Mouse (Mus musculus) neural tube, embryonic 12.5 days (tissue): ENCODE measurements at regions not wholly inside any gene's neighbourhood (a gene's known extent, or its start where the extent isn't known, plus 50 kb on each side); places are given as distances from the start of the nearest gene placed in this dataset.
"Not testable (repeated sequence)": the region's sequence is repeated elsewhere in the genome, so short reads cannot be mapped to it uniquely, and the experiment has no call there.

ENCODE experiments used
- ATAC-seq: fragments of 200-750 bp; cut with Nextera tagmentation; 2 replicates; pipeline ENCODE4 v1.8.0; 2017; ENCODE audit warnings: low read depth, mild to moderate bottlenecking, moderate TSS enrichment, moderate library complexity; ENCODE audit not compliant: low FRiP score
- H3K27ac ChIP-seq: fragments of 300-500 bp; sonication (generic); 2 replicates; pipeline ENCODE4 v1.5.1; 2016
- H3K27me3 ChIP-seq: fragments of 300-500 bp; sonication (generic); replicated peaks from 2 replicates; pipeline ENCODE4 v1.6.1; 2016; ENCODE audit warnings: mild to moderate bottlenecking
- H3K36me3 ChIP-seq: fragments of 300-500 bp; sonication (generic); 2 replicates; pipeline ENCODE4 v1.6.1; 2016; ENCODE audit warnings: mild to moderate bottlenecking
- H3K4me1 ChIP-seq: fragments of 300-500 bp; sonication (generic); 2 replicates; pipeline ENCODE4 v1.6.1; 2016
- H3K4me2 ChIP-seq: fragments of 300-500 bp; sonication (generic); replicated peaks from 2 replicates; pipeline ENCODE4 v1.6.1; 2016; ENCODE audit warnings: mild to moderate bottlenecking
- H3K4me3 ChIP-seq: fragments of 300-500 bp; sonication (generic); 2 replicates; pipeline ENCODE4 v1.5.1; 2016
- H3K9ac ChIP-seq: fragments of 300-500 bp; sonication (generic); 2 replicates; pipeline ENCODE4 v1.6.1; 2016; ENCODE audit warnings: mild to moderate bottlenecking
- H3K9me3 ChIP-seq: fragments of 300-500 bp; sonication (generic); 2 replicates; pipeline ENCODE4 v1.6.1; 2016; ENCODE audit warnings: mild to moderate bottlenecking
- WGBS: fragments of 180-500 bp; shearing (Covaris S2); methylation state at CpG from one replicate; pipeline ENCODE4 v1.1.7; 2016; 5-methylcytosine and 5-hydroxymethylcytosine counted together

DNA sequence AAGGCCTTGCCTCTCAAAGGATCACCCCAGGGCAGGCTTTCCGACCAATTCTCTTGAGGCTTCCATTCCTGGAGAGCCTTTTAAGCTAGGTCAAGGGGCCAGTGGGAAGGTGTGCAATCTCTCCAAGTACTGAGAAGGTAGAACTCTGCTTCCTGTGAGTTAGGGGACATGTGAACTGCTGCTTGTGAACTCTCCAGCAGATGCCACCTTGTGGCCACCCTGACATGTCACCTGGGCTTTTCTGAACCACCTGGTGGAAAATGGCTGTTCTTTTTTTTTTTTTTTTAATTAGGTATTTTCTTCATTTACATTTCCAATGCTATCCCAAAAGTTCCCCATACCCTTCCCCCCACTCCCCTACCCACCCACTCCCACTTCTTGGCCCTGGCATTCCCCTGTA is 438.5 kb upstream of the Sall1 start:
- H3K27ac ChIP-seq, H3K4me1 ChIP-seq, H3K9me3 ChIP-seq, H3K36me3 ChIP-seq, H3K27me3 ChIP-seq, H3K4me3 ChIP-seq, ATAC-seq, H3K9ac ChIP-seq, H3K4me2 ChIP-seq: not testable (repeated sequence)
- 89% methylated on average over 1 of the region's 1 CpGs for WGBS

- 20% methylated on average over 4 of the region's 4 CpGs for WGBS
- no peaks in the 10 kb centered on the region for H3K36me3 ChIP-seq
- H3K4me3 ChIP-seq, result no peak overlapping the region
- no peaks in the 10 kb centered on the region for H3K9me3 ChIP-seq
- H3K27ac ChIP-seq, result no peak overlapping the region
- H3K9ac ChIP-seq, result no peak overlapping the region
- no peaks in the 10 kb centered on the region for H3K27me3 ChIP-seq
- H3K4me2 ChIP-seq, result no peak overlapping the region
- H3K4me1 ChIP-seq, result peaks cover 7% of the 10 kb centered on the region
- ATAC-seq, result peak; percentile 44; the same call in 1 of the 2 replicates
Measured at GRCm38 (mm10) chr8:89476930-89477329, 433.0 kb upstream of the Sall1 start.

- no peak for ATAC-seq
- Histone ChIP-seq H3K9ac (no peak overlapping the region), H3K27me3 (no peaks in the 10 kb centered on the region), H3K9me3 (no peaks in the 10 kb centered on the region), H3K36me3 (no peaks in the 10 kb centered on the region), H3K27ac (no peak overlapping the region), H3K4me3 (no peak overlapping the region), H3K4me1 (no peaks in the 10 kb centered on the region), H3K4me2 (no peak overlapping the region)
- WGBS, result 91% methylated on average over 5 of the region's 5 CpGs
Measured at GRCm38 (mm10) chr8:89471116-89471515, 427.2 kb upstream of the Sall1 start.

GRCm38 (mm10) chr8:89468782-89469220 is 424.8 kb upstream of the Sall1 start:
- H3K4me3 ChIP-seq, result no peak overlapping the region
- H3K36me3 ChIP-seq, result no peaks in the 10 kb centered on the region
- H3K4me2 ChIP-seq, result no peak overlapping the region
- H3K4me1 ChIP-seq, result no peaks in the 10 kb centered on the region
- 92% methylated on average over 5 of the region's 5 CpGs for WGBS
- H3K9ac ChIP-seq, result no peak overlapping the region
- no peaks in the 10 kb centered on the region for H3K27me3 ChIP-seq
- H3K27ac ChIP-seq, result no peak overlapping the region
- H3K9me3 ChIP-seq, result no peaks in the 10 kb centered on the region
- ATAC-seq, result no peak

DNA sequence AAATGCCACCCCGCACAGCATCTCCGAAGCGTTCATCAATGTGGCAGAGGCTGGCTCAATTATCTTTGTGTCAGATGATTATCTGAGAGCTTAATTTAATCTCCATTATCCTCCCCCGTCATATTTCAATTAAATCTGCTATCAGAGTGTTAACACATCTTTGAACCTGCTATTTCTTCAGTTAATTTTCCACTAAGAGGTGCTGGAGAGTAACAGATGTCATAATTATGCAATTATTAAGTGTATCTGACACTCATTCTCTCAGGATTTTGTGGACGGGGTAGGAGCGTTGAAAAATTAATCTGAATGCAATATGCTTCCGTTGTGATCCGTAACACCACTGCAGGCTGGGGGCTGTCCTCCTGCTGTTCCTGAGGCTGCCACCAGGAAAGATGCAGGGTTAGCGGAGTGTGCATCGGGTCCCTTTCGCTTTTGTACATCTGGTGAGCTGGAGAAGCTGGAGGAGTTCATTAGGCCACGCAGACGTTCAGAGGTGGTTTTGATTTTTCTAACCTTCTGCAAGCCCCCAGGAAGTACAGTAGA is 421.3 kb upstream of the Sall1 start:
- Histone ChIP-seq H3K27me3 (no peaks in the 10 kb centered on the region), H3K4me1 (no peaks in the 10 kb centered on the region), H3K36me3 (no peaks in the 10 kb centered on the region), H3K9me3 (no peaks in the 10 kb centered on the region), H3K9ac (no peak overlapping the region), H3K4me3 (no peak overlapping the region), H3K27ac (no peak overlapping the region), H3K4me2 (no peak overlapping the region)
- ATAC-seq, result no peak
- 81% methylated on average over 13 of the region's 13 CpGs for WGBS

- no peak overlapping the region for H3K9ac ChIP-seq
- no peaks in the 10 kb centered on the region for H3K36me3 ChIP-seq
- H3K9me3 ChIP-seq, result peaks cover 6% of the 10 kb centered on the region; the same call in 1 of the 2 replicates
- H3K4me2 ChIP-seq, result no peak overlapping the region
- H3K4me1 ChIP-seq, result peaks cover 2% of the 10 kb centered on the region; the same call in 1 of the 2 replicates
- no peak overlapping the region for H3K4me3 ChIP-seq
- no peak for ATAC-seq
- no peak overlapping the region for H3K27ac ChIP-seq
- H3K27me3 ChIP-seq, result no peaks in the 10 kb centered on the region
- 41% methylated on average over 4 of the region's 4 CpGs for WGBS
Measured at GRCm38 (mm10) chr8:89456517-89456916, 412.6 kb upstream of the Sall1 start.

DNA sequence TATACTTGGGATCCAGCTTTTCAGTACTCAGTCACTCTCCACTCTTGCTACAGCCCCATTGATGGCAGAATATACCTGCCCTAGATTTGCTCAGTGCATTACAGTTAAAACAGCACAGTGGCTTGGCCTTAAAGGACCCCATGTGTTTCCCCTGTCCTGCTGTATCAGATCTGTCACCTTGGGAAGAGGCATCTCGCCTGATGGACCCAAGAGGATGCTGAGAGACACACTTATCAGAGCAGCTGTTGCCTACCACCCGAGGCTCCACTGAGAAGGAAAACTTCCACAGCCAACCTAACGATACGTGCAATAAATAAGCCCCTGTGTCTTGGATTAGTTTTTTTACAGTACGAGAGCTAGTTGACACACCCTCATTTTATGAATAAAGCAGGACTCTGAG is 411.8 kb upstream of the Sall1 start:
- H3K4me1 ChIP-seq, result peaks cover 2% of the 10 kb centered on the region; the same call in 1 of the 2 replicates
- no peaks in the 10 kb centered on the region for H3K27me3 ChIP-seq
- no peak overlapping the region for H3K4me2 ChIP-seq
- ATAC-seq, result no peak
- WGBS, result 76% methylated on average over 5 of the region's 5 CpGs
- no peak overlapping the region for H3K9ac ChIP-seq
- no peaks in the 10 kb centered on the region for H3K36me3 ChIP-seq
- no peak overlapping the region for H3K27ac ChIP-seq
- peaks cover 6% of the 10 kb centered on the region; the same call in 1 of the 2 replicates for H3K9me3 ChIP-seq
- H3K4me3 ChIP-seq, result no peak overlapping the region

- H3K9ac ChIP-seq, result no peak overlapping the region
- no peak for ATAC-seq
- H3K36me3 ChIP-seq, result no peaks in the 10 kb centered on the region
- H3K4me3 ChIP-seq, result no peak overlapping the region
- H3K4me1 ChIP-seq, result peaks cover 2% of the 10 kb centered on the region; the same call in 1 of the 2 replicates
- 44% methylated on average over 7 of the region's 7 CpGs for WGBS
- H3K27me3 ChIP-seq, result no peaks in the 10 kb centered on the region
- peaks cover 6% of the 10 kb centered on the region; the same call in 1 of the 2 replicates for H3K9me3 ChIP-seq
- H3K27ac ChIP-seq, result no peak overlapping the region
- H3K4me2 ChIP-seq, result no peak overlapping the region
Measured at GRCm38 (mm10) chr8:89454197-89454596, 410.2 kb upstream of the Sall1 start.

DNA sequence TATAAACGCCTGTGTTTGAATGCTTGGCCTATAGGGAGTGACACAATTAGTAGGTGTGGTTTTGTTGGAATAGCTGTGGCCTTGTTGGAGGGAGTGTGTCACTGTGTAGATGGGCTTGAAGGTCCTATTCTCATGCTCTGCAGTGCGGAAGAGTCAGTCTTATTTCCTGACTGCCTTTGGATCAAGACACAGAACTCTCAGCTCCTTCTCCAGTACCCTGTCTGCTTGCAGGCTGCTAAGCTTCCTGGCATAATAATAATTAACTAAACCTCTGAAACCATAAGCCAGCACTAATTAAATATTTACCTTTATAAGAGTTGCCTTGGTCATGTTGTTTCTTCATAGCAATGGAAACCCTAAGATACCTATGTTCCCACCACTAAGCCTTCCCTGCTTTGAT is 409.8 kb upstream of the Sall1 start:
- Histone ChIP-seq H3K4me2 (no peak overlapping the region), H3K27me3 (no peaks in the 10 kb centered on the region), H3K27ac (no peak overlapping the region), H3K9ac (no peak overlapping the region), H3K4me3 (no peak overlapping the region), H3K9me3 (peaks cover 6% of the 10 kb centered on the region; the same call in 1 of the 2 replicates), H3K4me1 (peaks cover 2% of the 10 kb centered on the region; the same call in 1 of the 2 replicates), H3K36me3 (no peaks in the 10 kb centered on the region)
- 91% methylated on average over 2 of the region's 2 CpGs for WGBS
- no peak for ATAC-seq

GRCm38 (mm10) chr8:89444466-89444865 is 400.5 kb upstream of the Sall1 start:
- H3K4me2 ChIP-seq, result no peak overlapping the region

GRCm38 (mm10) chr8:89439304-89439703 is 395.3 kb upstream of the Sall1 start:
- 40% methylated on average over 6 of the region's 6 CpGs for WGBS

More at GRCm38 (mm10) chr8:89444466-89444865, 400.5 kb upstream of the Sall1 start:
- no peak overlapping the region for H3K9ac ChIP-seq
- no peaks in the 10 kb centered on the region for H3K36me3 ChIP-seq
- H3K4me1 ChIP-seq, result peaks cover 7% of the 10 kb centered on the region
- H3K9me3 ChIP-seq, result no peaks in the 10 kb centered on the region
- H3K27me3 ChIP-seq, result no peaks in the 10 kb centered on the region
- ATAC-seq, result no peak
- H3K4me3 ChIP-seq, result no peak overlapping the region
- H3K27ac ChIP-seq, result no peak overlapping the region
- 81% methylated on average over 5 of the region's 5 CpGs for WGBS

DNA sequence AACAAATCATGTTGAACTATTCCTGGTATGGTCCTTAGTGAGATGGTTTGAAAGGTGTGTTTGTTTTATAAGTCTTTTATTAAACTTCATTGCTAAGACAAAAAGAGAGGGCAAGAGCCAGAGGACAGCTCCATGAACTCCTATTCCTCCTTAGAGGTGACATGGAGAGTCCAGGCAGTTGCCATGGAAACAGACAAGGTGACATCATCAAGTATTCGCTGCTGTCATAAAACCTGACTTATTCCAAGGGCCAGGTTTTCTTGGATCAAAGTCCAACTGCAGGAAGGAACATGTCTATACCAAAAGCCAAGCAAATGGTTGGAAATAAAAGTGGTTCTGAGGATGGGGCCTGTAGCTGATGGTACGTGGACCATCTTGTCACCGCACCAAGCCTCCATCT is 383.0 kb upstream of the Sall1 start:
- no peaks in the 10 kb centered on the region for H3K36me3 ChIP-seq
- no peaks in the 10 kb centered on the region for H3K9me3 ChIP-seq
- H3K4me3 ChIP-seq, result no peak overlapping the region
- WGBS, result 91% methylated on average over 3 of the region's 3 CpGs
- ATAC-seq, result no peak
- no peaks in the 10 kb centered on the region for H3K4me1 ChIP-seq
- H3K4me2 ChIP-seq, result no peak overlapping the region
- no peak overlapping the region for H3K27ac ChIP-seq
- no peaks in the 10 kb centered on the region for H3K27me3 ChIP-seq
- H3K9ac ChIP-seq, result no peak overlapping the region

More at GRCm38 (mm10) chr8:89439304-89439703, 395.3 kb upstream of the Sall1 start:
- H3K27me3 ChIP-seq, result no peaks in the 10 kb centered on the region
- H3K4me3 ChIP-seq, result no peak overlapping the region
- no peaks in the 10 kb centered on the region for H3K9me3 ChIP-seq
- no peak for ATAC-seq
- H3K4me1 ChIP-seq, result peaks cover 9% of the 10 kb centered on the region
- no peaks in the 10 kb centered on the region for H3K36me3 ChIP-seq
- H3K4me2 ChIP-seq, result no peak overlapping the region
- no peak overlapping the region for H3K27ac ChIP-seq
- no peak overlapping the region for H3K9ac ChIP-seq

- Histone ChIP-seq H3K4me3 (no peak overlapping the region), H3K27ac (no peak overlapping the region), H3K4me2 (no peak overlapping the region), H3K9me3 (no peaks in the 10 kb centered on the region), H3K9ac (no peak overlapping the region), H3K36me3 (no peaks in the 10 kb centered on the region), H3K4me1 (no peaks in the 10 kb centered on the region), H3K27me3 (no peaks in the 10 kb centered on the region)
- WGBS, result 80% methylated on average over 2 of the region's 2 CpGs
- ATAC-seq, result no peak
Measured at GRCm38 (mm10) chr8:89415287-89415686, 371.3 kb upstream of the Sall1 start.
